Mouse (Mus musculus): ENCODE data around the gene Gfer. TPM values are rescaled to one million over a fixed set of nuclear protein-coding genes. Genes with fewer than 3 reads are reported as not detected.

The Gfer gene
- total and polyA plus RNA-seq, 2 experiments, result 32.6 to 49.8 TPM

DNA sequence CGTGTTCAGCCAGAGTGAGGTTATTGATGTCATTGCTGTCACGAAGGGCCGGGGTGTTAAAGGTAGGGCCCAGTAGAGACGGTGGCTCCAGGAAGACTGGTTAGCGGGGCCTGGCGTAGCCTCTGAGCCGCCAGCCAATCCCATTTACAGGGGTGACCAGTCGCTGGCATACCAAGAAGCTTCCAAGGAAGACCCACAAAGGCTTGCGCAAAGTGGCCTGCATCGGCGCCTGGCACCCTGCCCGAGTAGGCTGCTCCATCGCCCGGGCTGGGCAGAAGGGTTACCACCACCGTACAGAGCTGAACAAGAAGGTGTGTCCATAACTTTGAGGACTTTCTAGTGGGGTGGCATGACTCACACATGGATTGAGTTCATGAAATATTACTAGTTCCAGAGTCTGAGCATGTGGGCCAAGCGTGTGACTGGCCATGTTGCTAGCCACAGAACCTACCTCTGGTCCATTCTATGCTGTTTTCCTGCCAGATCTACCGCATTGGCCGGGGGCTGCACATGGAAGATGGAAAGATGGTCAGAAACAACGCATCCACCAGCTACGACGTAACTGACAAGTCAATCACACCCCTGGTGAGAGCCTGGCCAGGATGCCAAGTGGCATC, 37.6 kb upstream of the Gfer start:
- 90% methylated on average over 21 of the region's 21 CpGs for WGBS
- no peak for DNase-seq (ENCODE audit: extremely low read depth, low read depth, low spot score)
- Histone ChIP-seq H3K36me3 (ENCODE audit: control insufficient read depth, insufficient read depth, low read length) (no peaks in the 10 kb centered on the region), H3K79me2 (ENCODE audit: control insufficient read depth, insufficient read depth, low read length) (no peaks in the 10 kb centered on the region; the same call in 1 of the 2 replicates), H3K4me3 (ENCODE audit: insufficient read depth, low read depth, low read length) (no peak overlapping the region), H3K27me3 (ENCODE audit: control insufficient read depth, insufficient read depth, low read length) (no peaks in the 10 kb centered on the region), H3K4me1 (ENCODE audit: control insufficient read depth, insufficient read depth, low read length) (peaks cover 5% of the 10 kb centered on the region; the same call in 1 of the 2 replicates), H3K27ac (replicated peaks; ENCODE audit: insufficient read depth, low read depth, low read length) (no peak overlapping the region), H3K9ac (ENCODE audit: low read depth, low read length) (no peak overlapping the region)
- TF ChIP-seq POLR2A (IDR thresholded peaks at IDR 0.05; ENCODE audit: extremely low read depth, insufficient read depth, low read length), result no peak

GRCm38 (mm10) chr17:24732233-24732935, 36.4 kb upstream of the Gfer start:
- 90% methylated on average over 12 of the region's 12 CpGs for WGBS
- TF ChIP-seq CTCF (IDR thresholded peaks at IDR 0.05; ENCODE audit: low read depth, low read length) (no peak), POLR2A (IDR thresholded peaks at IDR 0.05; ENCODE audit: extremely low read depth, insufficient read depth, low read length) (no peak)
- H3K9ac ChIP-seq (ENCODE audit: low read depth, low read length), result no peak overlapping the region

GRCm38 (mm10) chr17:24730787-24731186, 34.8 kb upstream of the Gfer start:
- WGBS, result 91% methylated on average over 14 of the region's 14 CpGs
- Histone ChIP-seq H3K27ac (replicated peaks; ENCODE audit: insufficient read depth, low read depth, low read length) (no peak overlapping the region), H3K9ac (ENCODE audit: low read depth, low read length) (no peak overlapping the region), H3K4me1 (ENCODE audit: control insufficient read depth, insufficient read depth, low read length) (peaks cover 3% of the 10 kb centered on the region; the same call in 1 of the 2 replicates), H3K79me2 (ENCODE audit: control insufficient read depth, insufficient read depth, low read length) (no peaks in the 10 kb centered on the region), H3K27me3 (ENCODE audit: control insufficient read depth, insufficient read depth, low read length) (no peaks in the 10 kb centered on the region), H3K36me3 (ENCODE audit: control insufficient read depth, insufficient read depth, low read length) (no peaks in the 10 kb centered on the region), H3K4me3 (ENCODE audit: insufficient read depth, low read depth, low read length) (no peak overlapping the region)
- TF ChIP-seq CTCF (IDR thresholded peaks at IDR 0.05; ENCODE audit: low read depth, low read length) (no peak), POLR2A (IDR thresholded peaks at IDR 0.05; ENCODE audit: extremely low read depth, insufficient read depth, low read length) (no peak)
- DNase-seq (ENCODE audit: extremely low read depth, low read depth, low spot score), result no peak

More at GRCm38 (mm10) chr17:24732233-24732935, 36.4 kb upstream of the Gfer start:
- peaks cover 5% of the 10 kb centered on the region; the same call in 1 of the 2 replicates for H3K4me1 ChIP-seq (ENCODE audit: control insufficient read depth, insufficient read depth, low read length)
- no peaks in the 10 kb centered on the region for H3K27me3 ChIP-seq (ENCODE audit: control insufficient read depth, insufficient read depth, low read length)
- H3K4me3 ChIP-seq (ENCODE audit: insufficient read depth, low read depth, low read length), result no peak overlapping the region
- DNase-seq (ENCODE audit: extremely low read depth, low read depth, low spot score), result no peak
- H3K36me3 ChIP-seq (ENCODE audit: control insufficient read depth, insufficient read depth, low read length), result no peaks in the 10 kb centered on the region
- no peak overlapping the region for H3K27ac ChIP-seq (replicated peaks; ENCODE audit: insufficient read depth, low read depth, low read length)
- no peaks in the 10 kb centered on the region; the same call in 1 of the 2 replicates for H3K79me2 ChIP-seq (ENCODE audit: control insufficient read depth, insufficient read depth, low read length)

- TF ChIP-seq CTCF (IDR thresholded peaks at IDR 0.05; ENCODE audit: low read depth, low read length) (no peak), POLR2A (IDR thresholded peaks at IDR 0.05; ENCODE audit: extremely low read depth, insufficient read depth, low read length) (no peak)
- Histone ChIP-seq H3K36me3 (ENCODE audit: control insufficient read depth, insufficient read depth, low read length) (no peaks in the 10 kb centered on the region), H3K79me2 (ENCODE audit: control insufficient read depth, insufficient read depth, low read length) (peaks cover 1% of the 10 kb centered on the region; the same call in 1 of the 2 replicates), H3K4me1 (ENCODE audit: control insufficient read depth, insufficient read depth, low read length) (peaks cover 2% of the 10 kb centered on the region; the same call in 1 of the 2 replicates), H3K4me3 (ENCODE audit: insufficient read depth, low read depth, low read length) (no peak overlapping the region), H3K27ac (replicated peaks; ENCODE audit: insufficient read depth, low read depth, low read length) (no peak overlapping the region), H3K9ac (ENCODE audit: low read depth, low read length) (no peak overlapping the region), H3K27me3 (ENCODE audit: control insufficient read depth, insufficient read depth, low read length) (no peaks in the 10 kb centered on the region)
- no peak for DNase-seq (ENCODE audit: extremely low read depth, low read depth, low spot score)
- WGBS, result 84% methylated on average over 6 of the region's 6 CpGs
Observed at GRCm38 (mm10) chr17:24729067-24729466, 33.1 kb upstream of the Gfer start.

- peaks cover 4% of the 10 kb centered on the region; the same call in 1 of the 2 replicates for H3K79me2 ChIP-seq (ENCODE audit: control insufficient read depth, insufficient read depth, low read length)
- no peak overlapping the region for H3K9ac ChIP-seq (ENCODE audit: low read depth, low read length)
Observed at GRCm38 (mm10) chr17:24728184-24728583, 32.2 kb upstream of the Gfer start.

More at GRCm38 (mm10) chr17:24728184-24728583, 32.2 kb upstream of the Gfer start:
- peaks cover 4% of the 10 kb centered on the region for H3K4me1 ChIP-seq (ENCODE audit: control insufficient read depth, insufficient read depth, low read length)
- WGBS, result 74% methylated on average over 17 of the region's 17 CpGs
- H3K4me3 ChIP-seq (ENCODE audit: insufficient read depth, low read depth, low read length), result no peak overlapping the region
- TF ChIP-seq CTCF (IDR thresholded peaks at IDR 0.05; ENCODE audit: low read depth, low read length) (no peak), POLR2A (IDR thresholded peaks at IDR 0.05; ENCODE audit: extremely low read depth, insufficient read depth, low read length) (no peak)
- no peak overlapping the region for H3K27ac ChIP-seq (replicated peaks; ENCODE audit: insufficient read depth, low read depth, low read length)
- no peak for DNase-seq (ENCODE audit: extremely low read depth, low read depth, low spot score)
- no peaks in the 10 kb centered on the region for H3K36me3 ChIP-seq (ENCODE audit: control insufficient read depth, insufficient read depth, low read length)
- H3K27me3 ChIP-seq (ENCODE audit: control insufficient read depth, insufficient read depth, low read length), result no peaks in the 10 kb centered on the region

All from liver, adult 2 months (tissue).